Mouse (Mus musculus) embryonic facial prominence, embryonic 12.5 days (tissue): ENCODE measurements around the gene Zfp653. TPM values are rescaled to one million over a fixed set of nuclear protein-coding genes. Genes with fewer than 3 reads are reported as not detected.

Experiments
- ATAC-seq: fragments of 200-750 bp; cut with Nextera tagmentation; 2 replicates; pipeline ENCODE4 v1.8.0; 2017; ENCODE audit not compliant: insufficient number of reproducible peaks, insufficient read depth, low FRiP score, low TSS enrichment
- H3K27ac ChIP-seq: fragments of 300-500 bp; sonication (generic); 2 replicates; pipeline ENCODE4 v1.5.1; 2016; ENCODE audit warnings: mild to moderate bottlenecking
- H3K27me3 ChIP-seq: fragments of 300-500 bp; sonication (generic); 2 replicates; pipeline ENCODE4 v1.6.1; 2016; ENCODE audit warnings: mild to moderate bottlenecking, moderate library complexity
- H3K36me3 ChIP-seq: fragments of 300-500 bp; sonication (generic); 2 replicates; pipeline ENCODE4 v1.6.1; 2016; ENCODE audit warnings: mild to moderate bottlenecking
- H3K4me1 ChIP-seq: fragments of 300-500 bp; sonication (generic); 2 replicates; pipeline ENCODE4 v1.6.1; 2016
- H3K4me2 ChIP-seq: fragments of 300-500 bp; sonication (generic); replicated peaks from 2 replicates; pipeline ENCODE4 v1.6.1; 2016; ENCODE audit warnings: mild to moderate bottlenecking, moderate library complexity
- H3K4me3 ChIP-seq: fragments of 300-500 bp; sonication (generic); 2 replicates; pipeline ENCODE4 v1.5.1; 2016; ENCODE audit warnings: mild to moderate bottlenecking
- H3K9ac ChIP-seq: fragments of 300-500 bp; sonication (generic); 2 replicates; pipeline ENCODE4 v1.6.1; 2016; ENCODE audit warnings: mild to moderate bottlenecking, moderate library complexity
- H3K9me3 ChIP-seq: fragments of 300-500 bp; sonication (generic); 2 replicates; pipeline ENCODE4 v1.6.1; 2016; ENCODE audit warnings: mild to moderate bottlenecking, moderate library complexity
- WGBS: fragments of 180-500 bp; shearing (Covaris S2); methylation state at CpG from one replicate; pipeline ENCODE4 v1.1.7; 2016; 5-methylcytosine and 5-hydroxymethylcytosine counted together
- polyA plus RNA-seq: library from polyadenylated mRNA; unstranded; fragments of >200 nt; fragmentation: Nextera tagmentation; extraction: Ambion mirVana; gene quantifications from 2 replicates; pipeline ENCODE4 v1.2.1, GENCODE M21; 2016

Gene Zfp653
- polyA plus RNA-seq, result 15.0 and 15.8 TPM in 2 replicates

DNA sequence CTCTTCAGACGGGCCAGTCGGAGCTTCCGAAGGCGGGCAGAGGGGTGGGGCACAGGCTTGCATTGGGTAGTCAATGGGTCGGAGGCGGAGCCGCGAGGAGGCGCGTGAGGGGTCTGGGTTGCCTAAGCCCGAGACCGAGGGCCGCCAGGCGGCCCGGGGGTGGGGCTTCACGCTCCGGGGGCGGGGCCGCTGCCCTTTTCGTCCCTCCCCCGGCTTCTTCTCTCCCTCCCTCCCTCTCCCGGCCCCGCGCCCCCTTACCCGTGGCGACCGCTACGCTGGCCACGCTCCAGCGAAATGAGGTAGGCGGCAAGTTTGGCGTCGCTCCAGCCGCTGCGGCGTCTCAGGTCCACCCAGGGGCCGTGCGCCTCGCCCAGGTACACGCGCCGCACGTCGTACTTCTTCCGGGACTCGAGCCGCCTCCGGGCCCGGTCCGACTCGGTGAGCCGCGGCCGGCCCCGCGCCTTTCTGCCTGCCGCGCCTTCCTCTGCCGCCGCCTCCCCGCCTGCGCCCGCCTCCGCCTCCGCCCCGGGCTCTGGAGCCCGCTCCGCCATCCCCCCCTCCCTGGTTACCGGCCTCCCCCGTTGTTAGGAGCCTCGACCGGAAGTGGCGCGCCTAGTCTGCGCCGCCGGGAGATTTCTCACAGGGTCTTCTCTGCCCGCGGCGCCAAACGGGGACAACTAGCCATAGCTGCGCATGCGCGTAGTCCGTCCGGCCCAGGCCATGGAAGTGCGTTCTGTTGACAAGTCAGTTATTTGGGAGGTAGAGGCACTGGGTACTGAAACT, at the start of gene Zfp653, which contains the start of gene Gm49318:
Zfp653 (minus strand) TSS at position 586 of the 783 bp plus-strand sequence.
Gm49318 (minus strand) TSS at position 469 of the 783 bp plus-strand sequence.
- Histone ChIP-seq H3K36me3 (peaks cover 25% of the 10 kb centered on the region), H3K9me3 (no peaks in the 10 kb centered on the region), H3K4me3 (peak within 1 kb of the TSS; percentile 76), H3K9ac (peak within 1 kb of the TSS; percentile 89), H3K27me3 (no peaks in the 10 kb centered on the region), H3K4me2 (peak within 1 kb of the TSS; percentile 58), H3K27ac (peak within 1 kb of the TSS; percentile 96), H3K4me1 (peaks cover 13% of the 10 kb centered on the region; the same call in 1 of the 2 replicates)
- under 1% methylated on average over 84 of the region's 87 CpGs for WGBS
- ATAC-seq, result peak; percentile 98

DNA sequence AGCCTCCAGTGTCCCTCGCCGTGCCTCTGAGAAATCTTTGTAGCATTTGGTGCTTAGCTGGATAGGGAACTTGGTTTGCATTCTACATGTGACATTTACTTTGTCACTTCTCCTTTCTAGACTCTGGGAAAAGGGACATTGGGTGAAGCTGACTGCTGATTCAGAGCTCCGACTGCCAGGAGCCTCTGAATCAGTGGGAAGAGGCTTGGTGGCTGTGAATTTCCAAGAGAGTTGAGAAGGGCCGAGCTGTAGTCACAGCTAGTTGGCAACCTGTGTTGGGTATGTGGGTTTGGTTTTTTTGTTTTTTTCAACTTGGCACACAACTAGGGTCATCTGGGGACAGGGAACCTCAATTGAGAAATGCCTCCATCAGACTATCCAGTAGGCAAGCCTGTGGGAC, 48.4 kb upstream of the Zfp653 start:
- Histone ChIP-seq H3K4me1 (peaks cover 9% of the 10 kb centered on the region), H3K9ac (no peak overlapping the region)

DNA sequence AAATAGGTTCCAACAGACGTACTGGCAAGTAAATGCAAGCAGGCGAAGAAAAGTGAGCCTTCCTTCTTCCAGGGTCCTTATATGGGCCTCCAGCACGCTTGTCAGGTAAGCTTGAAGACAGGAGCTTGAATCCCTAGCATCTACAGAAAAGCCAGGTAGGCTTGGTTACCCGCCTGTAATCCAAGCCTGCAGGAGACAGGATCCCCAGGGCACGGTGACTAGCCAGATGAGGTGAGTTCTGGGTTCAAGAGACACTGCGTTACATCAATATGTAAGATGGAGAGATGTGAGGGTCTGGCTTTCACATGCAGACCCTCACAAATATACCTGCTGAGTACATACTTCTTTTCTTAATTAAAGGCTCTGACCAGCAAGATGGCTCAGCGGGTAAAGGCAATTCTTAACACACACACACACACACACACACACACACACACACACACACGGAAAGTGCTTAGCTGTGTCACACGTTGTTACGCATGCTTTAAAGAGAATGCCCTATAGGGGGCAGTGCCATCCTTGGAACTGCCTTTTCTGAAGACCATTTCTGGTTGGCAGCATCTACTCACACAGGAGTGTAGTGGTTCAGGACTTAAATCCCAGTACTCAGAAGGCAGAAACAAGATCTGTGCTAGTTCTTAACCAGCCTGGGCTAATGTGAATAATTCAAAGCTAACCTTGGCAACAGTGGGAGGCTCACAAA, 46.7 kb upstream of the Zfp653 start:
- Histone ChIP-seq H3K4me1 (peaks cover 9% of the 10 kb centered on the region), H3K9me3 (no peaks in the 10 kb centered on the region), H3K4me2 (peak overlapping the region; percentile 84), H3K9ac (peak overlapping the region; percentile 90; the same call in 1 of the 2 replicates), H3K27ac (no peak overlapping the region), H3K27me3 (no peaks in the 10 kb centered on the region), H3K36me3 (peaks cover 14% of the 10 kb centered on the region), H3K4me3 (peak overlapping the region; percentile 94)
- WGBS, result 45% methylated on average over 10 of the region's 10 CpGs
- ATAC-seq, result no peak

More for the DNA sequence above, 48.4 kb upstream of the Zfp653 start:
- H3K27ac ChIP-seq, result no peak overlapping the region
- no peaks in the 10 kb centered on the region for H3K36me3 ChIP-seq
- no peak for ATAC-seq
- no peak overlapping the region for H3K4me3 ChIP-seq
- WGBS, result 96% methylated on average over 4 of the region's 4 CpGs
- H3K9me3 ChIP-seq, result no peaks in the 10 kb centered on the region
- H3K27me3 ChIP-seq, result no peaks in the 10 kb centered on the region
- H3K4me2 ChIP-seq, result no peak overlapping the region

DNA sequence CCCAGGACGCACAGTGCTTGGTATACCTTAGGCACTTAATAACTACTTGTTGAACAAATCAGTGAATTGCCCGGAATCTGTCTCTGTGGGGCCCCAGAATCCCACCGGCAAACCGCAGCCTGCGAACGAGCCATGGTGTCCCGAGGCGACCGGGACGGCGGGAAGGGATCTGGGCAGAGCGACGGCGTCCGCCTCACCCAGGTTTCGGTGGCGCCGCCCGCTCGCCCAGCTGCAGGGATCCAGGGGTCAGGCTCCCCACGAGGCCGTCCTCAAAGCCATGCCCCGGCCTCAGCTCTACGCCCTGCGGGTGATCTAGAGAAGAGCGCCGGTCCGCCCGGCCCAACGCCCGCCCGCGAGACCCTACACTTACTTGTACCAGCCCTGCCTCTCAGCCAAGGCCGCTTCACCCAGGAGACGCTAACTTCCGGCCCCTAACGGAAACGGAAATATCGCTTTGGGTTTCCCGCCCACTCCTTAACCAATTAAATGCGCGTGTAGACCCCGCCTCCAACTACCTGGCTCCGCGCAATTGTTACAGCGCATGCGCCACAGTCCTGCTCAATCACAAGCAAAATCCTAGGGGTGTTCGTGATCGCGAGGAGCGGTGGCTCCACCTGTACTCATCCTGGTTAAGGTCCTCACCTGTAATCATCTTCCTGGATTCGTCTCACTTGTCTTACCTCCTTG, 45.7 kb upstream of the Zfp653 start, which contains the start of gene Elof1:
Elof1 (minus strand) TSS at position 433 of the 687 bp plus-strand sequence.
- peak; percentile 86 for ATAC-seq
- peak within 1 kb of the TSS; percentile 63; the same call in 1 of the 2 replicates for H3K27ac ChIP-seq
- under 1% methylated on average over 52 of the region's 52 CpGs for WGBS

DNA sequence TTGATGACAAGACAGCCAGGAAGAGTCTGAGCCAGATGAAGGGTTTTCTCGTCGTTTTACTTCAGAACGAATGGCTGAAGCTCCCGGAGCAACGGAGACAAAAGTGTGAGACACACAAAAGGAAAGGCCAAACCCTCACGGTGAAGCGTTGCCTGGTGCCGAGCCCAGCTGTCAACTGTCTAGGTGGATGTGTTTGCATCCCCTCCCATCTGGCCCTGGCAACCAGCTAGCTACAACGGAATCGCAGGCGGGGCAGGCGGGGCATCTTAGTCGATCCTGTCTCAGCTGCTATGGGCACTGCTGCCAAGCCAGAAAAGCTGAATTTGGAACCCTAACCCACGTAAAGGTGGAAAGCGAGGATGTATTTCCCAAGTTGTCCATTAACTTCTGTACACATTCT, 44.9 kb upstream of the Zfp653 start:
- H3K27ac ChIP-seq, result no peak overlapping the region
- peak overlapping the region; percentile 90 for H3K9ac ChIP-seq
- no peaks in the 10 kb centered on the region for H3K9me3 ChIP-seq
- H3K4me2 ChIP-seq, result peak overlapping the region; percentile 84
- 42% methylated on average over 15 of the region's 15 CpGs for WGBS
- H3K27me3 ChIP-seq, result no peaks in the 10 kb centered on the region
- H3K4me1 ChIP-seq, result peaks cover 9% of the 10 kb centered on the region
- H3K36me3 ChIP-seq, result peaks cover 32% of the 10 kb centered on the region
- peak overlapping the region; percentile 94 for H3K4me3 ChIP-seq
- no peak for ATAC-seq

More for the DNA sequence above, 45.7 kb upstream of the Zfp653 start, which contains the start of gene Elof1:
- H3K4me1 ChIP-seq, result peaks cover 9% of the 10 kb centered on the region
- peak within 1 kb of the TSS; percentile 84 for H3K4me2 ChIP-seq
- H3K36me3 ChIP-seq, result peaks cover 24% of the 10 kb centered on the region
- peak within 1 kb of the TSS; percentile 94 for H3K4me3 ChIP-seq
- H3K9ac ChIP-seq, result peak within 1 kb of the TSS; percentile 90
- H3K27me3 ChIP-seq, result no peaks in the 10 kb centered on the region
- H3K9me3 ChIP-seq, result no peaks in the 10 kb centered on the region

DNA sequence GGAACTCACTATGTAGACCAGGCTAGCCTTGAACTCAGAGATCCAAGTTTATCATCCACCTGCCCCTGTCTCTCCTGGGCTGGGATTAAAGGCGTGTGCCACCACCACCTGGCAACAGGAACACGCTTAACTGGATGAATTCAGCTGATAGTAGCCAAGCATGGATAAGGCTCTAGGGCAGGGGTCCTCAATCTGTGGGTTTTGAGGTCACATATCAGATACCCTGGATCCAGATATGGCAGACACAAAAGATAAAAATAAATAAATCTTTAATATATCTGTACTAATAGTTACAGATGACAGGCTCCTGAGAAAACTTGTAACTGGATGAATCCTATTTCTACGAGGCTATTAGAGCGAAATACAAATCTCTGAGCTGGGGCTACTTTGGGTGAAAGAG, 44.5 kb upstream of the Zfp653 start:
- no peak for ATAC-seq
- H3K9ac ChIP-seq, result peak overlapping the region; percentile 90
- WGBS, result 93% methylated on average over 4 of the region's 4 CpGs
- no peak overlapping the region for H3K27ac ChIP-seq
- H3K9me3 ChIP-seq, result no peaks in the 10 kb centered on the region
- no peaks in the 10 kb centered on the region for H3K27me3 ChIP-seq
- peaks cover 9% of the 10 kb centered on the region for H3K4me1 ChIP-seq
- H3K4me3 ChIP-seq, result peak overlapping the region; percentile 94; the same call in 1 of the 2 replicates
- H3K4me2 ChIP-seq, result peak overlapping the region; percentile 84
- peaks cover 35% of the 10 kb centered on the region for H3K36me3 ChIP-seq

DNA sequence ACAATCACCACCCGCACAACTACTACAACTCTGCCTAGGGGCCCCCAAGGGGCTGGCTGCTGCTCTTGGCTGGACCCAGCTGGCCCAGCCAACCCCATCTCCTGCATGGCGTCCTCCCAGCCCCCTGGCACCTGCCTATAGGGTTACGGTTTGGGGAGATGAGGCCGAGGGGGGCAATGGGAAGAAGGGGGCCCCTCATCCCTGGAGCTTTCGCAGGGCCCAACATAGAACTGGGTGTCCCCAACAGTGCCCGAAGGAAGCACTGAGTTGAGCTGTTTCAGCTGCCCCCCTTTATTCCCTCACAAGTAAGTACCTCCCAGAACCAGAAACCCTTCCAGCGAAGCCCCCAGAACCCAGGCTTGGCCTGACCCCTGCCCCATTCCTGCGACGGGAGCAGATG, 37.0 kb upstream of the Zfp653 start:
- no peak for ATAC-seq
- Histone ChIP-seq H3K4me2 (no peak overlapping the region), H3K27ac (no peak overlapping the region), H3K4me1 (no peaks in the 10 kb centered on the region), H3K9me3 (no peaks in the 10 kb centered on the region), H3K9ac (no peak overlapping the region), H3K36me3 (peaks cover 32% of the 10 kb centered on the region), H3K27me3 (no peaks in the 10 kb centered on the region), H3K4me3 (no peak overlapping the region)
- WGBS, result 87% methylated on average over 9 of the region's 9 CpGs

DNA sequence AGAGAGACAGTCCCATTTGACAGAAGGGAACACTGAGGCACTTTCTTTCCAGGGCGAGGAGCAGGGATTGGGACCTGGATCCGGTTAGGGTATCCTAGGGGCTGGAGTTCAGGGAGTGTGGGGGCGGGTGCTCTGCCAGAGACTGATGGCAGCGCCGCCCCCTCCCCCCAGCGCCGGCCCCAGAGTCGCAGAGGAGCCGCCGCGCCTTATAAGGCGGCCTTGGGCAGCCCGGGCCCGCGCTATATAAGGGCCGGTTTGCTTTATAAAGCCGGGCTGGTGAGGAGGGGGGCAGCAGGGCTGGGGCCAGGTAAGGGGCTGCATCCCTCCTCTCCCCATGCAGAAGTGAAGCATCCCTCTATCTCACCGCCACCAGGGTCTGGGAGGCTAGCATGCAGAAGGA, 28.7 kb upstream of the Zfp653 start:
- Histone ChIP-seq H3K4me3 (0 out of 2 replicates have a peak overlapping the region, but pooled peaks have one; percentile 5), H3K27ac (no peak overlapping the region), H3K9ac (no peak overlapping the region), H3K36me3 (no peaks in the 10 kb centered on the region), H3K27me3 (peaks cover 37% of the 10 kb centered on the region), H3K9me3 (no peaks in the 10 kb centered on the region), H3K4me1 (peaks cover 9% of the 10 kb centered on the region; the same call in 1 of the 2 replicates), H3K4me2 (peak overlapping the region; percentile 10; the same call in 1 of the 2 replicates)
- WGBS, result 3% methylated on average over 18 of the region's 18 CpGs
- ATAC-seq, result no peak

DNA sequence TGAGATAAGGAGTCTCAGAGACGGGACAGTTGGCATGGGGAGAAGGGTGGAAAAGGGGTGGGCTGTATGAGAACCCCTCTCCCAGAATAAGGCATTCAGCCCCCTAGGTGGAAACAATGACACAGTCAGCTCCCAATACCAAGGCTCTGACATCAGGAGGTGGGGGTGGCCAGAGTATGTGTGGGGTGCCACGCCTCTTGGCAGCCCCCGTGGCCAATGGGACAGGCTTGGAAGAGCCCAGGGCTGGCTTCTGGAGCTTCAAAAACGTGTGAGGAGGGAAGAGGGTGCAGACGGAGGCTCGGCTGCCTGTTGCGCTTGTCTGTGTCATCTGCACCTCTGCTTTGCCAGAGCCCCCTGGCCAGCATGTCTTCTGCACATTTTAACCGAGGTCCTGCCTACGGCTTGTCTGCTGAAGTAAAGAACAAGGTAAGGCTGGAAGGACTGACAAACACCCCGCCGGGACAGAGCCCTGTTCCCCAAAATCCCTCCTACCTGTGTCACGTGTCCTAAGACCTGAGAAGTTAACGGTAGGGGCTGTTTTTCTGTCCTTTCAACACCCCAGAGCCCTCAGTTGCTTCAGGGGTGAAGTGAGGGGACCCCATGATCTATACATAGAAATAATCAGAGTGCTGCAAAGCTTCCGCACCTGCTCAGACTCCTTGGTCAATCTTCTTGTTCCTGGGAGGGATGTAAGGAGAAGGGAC, 28.0 kb upstream of the Zfp653 start, which contains the start of gene Cnn1:
Cnn1 (plus strand) TSS at position 224 of the 704 bp plus-strand sequence.
- Histone ChIP-seq H3K27me3 (peaks cover 37% of the 10 kb centered on the region), H3K4me2 (peak within 1 kb of the TSS; percentile 16), H3K9me3 (no peaks in the 10 kb centered on the region), H3K4me3 (0 out of 2 replicates have a peak within 1 kb of the TSS, but pooled peaks have one; percentile 5), H3K27ac (no peak within 1 kb of the TSS), H3K9ac (no peak within 1 kb of the TSS), H3K4me1 (peaks cover 9% of the 10 kb centered on the region; the same call in 1 of the 2 replicates), H3K36me3 (no peaks in the 10 kb centered on the region)
- WGBS, result 5% methylated on average over 14 of the region's 14 CpGs
- no peak for ATAC-seq

DNA sequence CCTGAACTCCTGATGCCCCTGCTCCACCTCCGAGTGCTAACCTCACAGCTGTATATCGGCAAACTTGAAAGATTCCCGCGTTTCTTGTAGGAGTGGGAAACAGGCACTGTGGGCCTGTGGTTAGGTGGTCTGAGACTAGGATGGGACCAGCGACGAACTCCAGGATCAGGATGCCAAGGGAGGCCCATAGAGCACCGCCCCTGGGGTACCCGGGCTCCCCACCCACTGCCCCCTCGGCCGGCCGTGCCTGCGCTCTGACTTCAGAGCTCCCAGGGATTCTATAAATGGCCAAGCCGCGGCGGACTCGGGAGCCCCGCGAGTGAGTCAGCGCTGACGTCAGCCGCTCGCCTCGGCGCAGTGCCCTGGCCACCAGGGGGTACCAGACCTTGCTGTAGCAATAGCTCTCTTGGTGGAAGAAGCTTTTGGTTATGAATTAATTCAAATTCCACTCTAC, 24.7 kb upstream of the Zfp653 start:
- WGBS, result 2% methylated on average over 24 of the region's 24 CpGs
- peaks cover 9% of the 10 kb centered on the region; the same call in 1 of the 2 replicates for H3K4me1 ChIP-seq
- H3K27me3 ChIP-seq, result peaks cover 28% of the 10 kb centered on the region
- H3K27ac ChIP-seq, result no peak overlapping the region
- no peaks in the 10 kb centered on the region for H3K9me3 ChIP-seq
- peak; percentile 65; the same call in 1 of the 2 replicates for ATAC-seq
- peak overlapping the region; percentile 24 for H3K4me3 ChIP-seq
- H3K9ac ChIP-seq, result 0 out of 2 replicates have a peak overlapping the region, but pooled peaks have one; percentile 28
- no peaks in the 10 kb centered on the region for H3K36me3 ChIP-seq
- peak overlapping the region; percentile 51 for H3K4me2 ChIP-seq
